Mouse (Mus musculus) hindbrain, embryonic 11.5 days (tissue): ENCODE results near the gene Mrpl43. TPM values are rescaled to one million over a fixed set of nuclear protein-coding genes. Genes with fewer than 3 reads are reported as not detected.
A peak's percentile ranks its signal among the peaks of the same experiment; 100 is the strongest.

Source experiments
- ATAC-seq: fragments of 200-750 bp; cut with Nextera tagmentation; 2 replicates; pipeline ENCODE4 v1.8.0; 2017; ENCODE audit warnings: mild to moderate bottlenecking, moderate TSS enrichment, moderate library complexity; ENCODE audit not compliant: low FRiP score
- DNase-seq: peaks from one replicate; pipeline ENCODE4 v3.0.0-alpha.2; 2015; ENCODE audit warnings: low spot score
- H3K27ac ChIP-seq: fragments of 300-500 bp; sonication (generic); 2 replicates; pipeline ENCODE4 v1.5.1; 2014; ENCODE audit warnings: mild to moderate bottlenecking, low read depth, low read length
- H3K27me3 ChIP-seq: fragments of 300-500 bp; sonication (generic); 2 replicates; pipeline ENCODE4 v1.6.1; 2014; ENCODE audit warnings: mild to moderate bottlenecking, low read length, moderate library complexity, mixed read lengths; ENCODE audit not compliant: control insufficient read depth, insufficient read depth
- H3K36me3 ChIP-seq: fragments of 300-500 bp; sonication (generic); 2 replicates; pipeline ENCODE4 v1.6.1; 2014; ENCODE audit warnings: mild to moderate bottlenecking, low read length, moderate library complexity, mixed read lengths; ENCODE audit not compliant: control insufficient read depth, insufficient read depth
- H3K4me1 ChIP-seq: fragments of 300-500 bp; sonication (generic); replicated peaks from 2 replicates; pipeline ENCODE4 v1.6.1; 2014; ENCODE audit warnings: low read length, mixed read lengths; ENCODE audit not compliant: control insufficient read depth, insufficient read depth
- H3K4me2 ChIP-seq: fragments of 300-500 bp; sonication (generic); replicated peaks from 2 replicates; pipeline ENCODE4 v1.6.1; 2014; ENCODE audit warnings: mild to moderate bottlenecking, low read depth, low read length
- H3K4me3 ChIP-seq: fragments of 300-500 bp; sonication (generic); 2 replicates; pipeline ENCODE4 v1.5.1; 2014; ENCODE audit warnings: low read depth, low read length
- H3K9ac ChIP-seq: fragments of 300-500 bp; sonication (generic); 2 replicates; pipeline ENCODE4 v1.6.1; 2014; ENCODE audit warnings: low read depth, low read length
- H3K9me3 ChIP-seq: fragments of 300-500 bp; sonication (generic); 2 replicates; pipeline ENCODE4 v1.6.1; 2016; ENCODE audit warnings: low read length; ENCODE audit not compliant: control insufficient read depth
- whole genome bisulfite sequencing: fragments of 180-500 bp; shearing (Covaris S2); extraction: QIAGEN DNeasy Blood & Tissue Kit; methylation state at CpG from one replicate; pipeline ENCODE4 v1.1.7; 2014; 5-methylcytosine and 5-hydroxymethylcytosine counted together
- polyA plus RNA-seq: library from polyadenylated mRNA; unstranded; fragments of >200 nt; fragmentation: Nextera tagmentation; extraction: Ambion mirVana; gene quantifications from 2 replicates; pipeline ENCODE4 v1.2.1, GENCODE M21; 2014

Mrpl43 gene
- polyA plus RNA-seq, 1 experiment from 2014 or later, result 75.0 TPM

DNA sequence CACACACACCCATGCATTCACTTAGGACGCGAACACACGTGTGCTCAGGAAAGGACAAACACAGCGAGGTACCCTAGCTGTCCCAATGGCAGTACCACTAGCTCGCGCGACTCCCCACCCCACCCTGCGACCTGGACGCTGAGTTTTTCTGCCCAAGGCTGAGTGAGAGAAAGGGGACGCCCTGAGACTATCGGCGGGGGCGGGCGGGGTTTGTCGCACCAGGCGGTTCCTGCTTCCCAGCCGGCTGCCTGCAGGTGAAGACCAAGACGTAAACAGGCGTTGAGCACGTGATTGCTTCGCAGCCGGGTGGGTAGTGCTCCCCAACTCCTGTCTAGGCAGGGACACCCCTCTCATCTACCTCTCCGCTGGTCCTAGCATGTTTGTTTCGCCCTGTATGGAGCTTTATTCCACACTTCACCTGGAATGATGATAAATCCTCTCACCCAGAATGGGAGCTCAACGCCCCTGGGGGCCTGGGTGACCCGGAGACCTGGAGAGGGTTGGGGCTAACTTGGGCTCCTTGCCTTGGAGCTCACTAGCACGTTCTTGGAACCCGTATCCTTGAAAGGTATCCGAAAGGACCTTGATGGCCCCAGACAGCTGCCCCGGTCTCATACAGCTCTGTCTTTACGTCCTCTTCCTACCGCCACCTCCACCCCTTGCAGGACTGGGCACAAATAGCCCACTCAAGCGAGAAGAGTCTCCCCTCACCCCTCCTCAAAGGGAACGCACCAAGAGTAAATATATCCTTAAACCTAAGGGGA, 9.5 kb upstream of the Mrpl43 start:
- peak overlapping the region; percentile 54 for H3K9ac ChIP-seq
- peak; percentile 56 for DNase-seq
- no peaks in the 10 kb centered on the region for H3K9me3 ChIP-seq
- no peaks in the 10 kb centered on the region for H3K27me3 ChIP-seq
- peak overlapping the region; percentile 71 for H3K4me2 ChIP-seq
- peak overlapping the region; percentile 97 for H3K27ac ChIP-seq
- peak; percentile 36 for ATAC-seq
- peak overlapping the region; percentile 69 for H3K4me3 ChIP-seq
- peaks cover 10% of the 10 kb centered on the region for H3K4me1 ChIP-seq
- under 1% methylated on average over 32 of the region's 34 CpGs for WGBS
- H3K36me3 ChIP-seq, result peaks cover 2% of the 10 kb centered on the region; the same call in 1 of the 2 replicates

DNA sequence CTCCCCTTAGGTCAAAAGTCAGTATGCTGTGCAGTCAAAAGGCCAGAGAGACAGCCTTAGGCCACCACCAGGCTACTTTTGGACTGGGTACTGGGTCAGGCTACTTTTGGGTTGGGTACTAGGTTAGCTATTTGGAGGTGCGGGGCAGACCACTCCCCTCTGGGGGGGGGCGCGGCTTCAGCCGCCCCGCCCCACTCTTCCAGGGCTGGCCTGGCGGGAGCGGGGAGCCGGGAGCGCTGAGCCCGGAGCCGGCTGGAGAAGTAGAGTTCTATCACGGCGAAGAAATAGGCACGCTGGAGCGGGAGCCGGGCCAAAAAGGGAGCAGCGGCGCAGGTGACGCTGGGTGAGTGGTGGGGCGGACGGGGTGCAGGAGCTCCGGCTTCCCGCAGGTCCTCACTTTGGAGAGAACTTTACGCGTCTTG, 8.8 kb upstream of the Mrpl43 start:
- peaks cover 10% of the 10 kb centered on the region for H3K4me1 ChIP-seq
- under 1% methylated on average over 22 of the region's 25 CpGs for WGBS

DNA sequence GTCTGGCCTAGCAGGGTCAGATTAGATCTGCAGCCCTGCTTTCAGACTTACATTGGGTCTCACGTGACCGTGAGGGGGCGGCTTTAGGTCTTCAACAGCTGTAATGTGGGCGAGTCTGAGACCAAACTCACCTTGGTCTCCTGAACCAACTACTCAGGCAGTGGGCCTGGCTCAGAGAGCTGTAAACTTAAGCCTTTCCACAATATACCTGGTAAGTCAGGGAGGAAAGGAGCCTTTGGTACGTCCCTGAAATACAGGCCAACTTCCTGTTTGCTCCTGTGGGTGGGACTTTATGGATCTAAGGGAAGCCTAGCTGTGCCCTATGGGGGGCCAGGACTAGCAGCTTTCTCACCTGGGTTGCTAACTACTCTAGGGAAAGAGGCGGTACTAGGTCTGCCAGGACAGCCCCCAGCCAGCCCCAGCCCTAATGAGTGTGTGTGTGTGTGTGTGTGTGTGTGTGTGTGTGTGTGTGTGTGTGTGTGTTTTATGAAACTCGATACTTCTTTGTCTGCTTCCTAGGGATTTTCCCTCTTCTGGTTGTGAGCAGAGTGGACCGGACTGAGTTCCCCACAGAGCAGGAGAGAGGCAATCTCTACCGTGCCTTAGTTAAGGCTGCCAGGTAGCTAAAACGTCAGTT, 8.2 kb upstream of the Mrpl43 start, which contains the start of gene Lzts2:
Gene Lzts2, plus strand, starts transcription at position 80 of the 637 bp plus-strand sequence.
- WGBS, result 13% methylated on average over 10 of the region's 10 CpGs
- Histone ChIP-seq H3K4me2 (peak within 1 kb of the TSS; percentile 71), H3K27me3 (no peaks in the 10 kb centered on the region), H3K4me3 (peak within 1 kb of the TSS; percentile 69), H3K36me3 (peaks cover 6% of the 10 kb centered on the region; the same call in 1 of the 2 replicates), H3K4me1 (peaks cover 10% of the 10 kb centered on the region), H3K27ac (no peak within 1 kb of the TSS), H3K9ac (peak within 1 kb of the TSS; percentile 54; the same call in 1 of the 2 replicates), H3K9me3 (no peaks in the 10 kb centered on the region)
- DNase-seq, result peak; percentile 35
- no peak for ATAC-seq

More for the DNA sequence above, 8.8 kb upstream of the Mrpl43 start:
- H3K9me3 ChIP-seq, result no peaks in the 10 kb centered on the region
- peak overlapping the region; percentile 54; the same call in 1 of the 2 replicates for H3K9ac ChIP-seq
- H3K4me3 ChIP-seq, result peak overlapping the region; percentile 69
- peaks cover 6% of the 10 kb centered on the region; the same call in 1 of the 2 replicates for H3K36me3 ChIP-seq
- peak; percentile 58 for DNase-seq
- H3K4me2 ChIP-seq, result peak overlapping the region; percentile 71
- no peaks in the 10 kb centered on the region for H3K27me3 ChIP-seq
- no peak overlapping the region for H3K27ac ChIP-seq
- ATAC-seq, result no peak

DNA sequence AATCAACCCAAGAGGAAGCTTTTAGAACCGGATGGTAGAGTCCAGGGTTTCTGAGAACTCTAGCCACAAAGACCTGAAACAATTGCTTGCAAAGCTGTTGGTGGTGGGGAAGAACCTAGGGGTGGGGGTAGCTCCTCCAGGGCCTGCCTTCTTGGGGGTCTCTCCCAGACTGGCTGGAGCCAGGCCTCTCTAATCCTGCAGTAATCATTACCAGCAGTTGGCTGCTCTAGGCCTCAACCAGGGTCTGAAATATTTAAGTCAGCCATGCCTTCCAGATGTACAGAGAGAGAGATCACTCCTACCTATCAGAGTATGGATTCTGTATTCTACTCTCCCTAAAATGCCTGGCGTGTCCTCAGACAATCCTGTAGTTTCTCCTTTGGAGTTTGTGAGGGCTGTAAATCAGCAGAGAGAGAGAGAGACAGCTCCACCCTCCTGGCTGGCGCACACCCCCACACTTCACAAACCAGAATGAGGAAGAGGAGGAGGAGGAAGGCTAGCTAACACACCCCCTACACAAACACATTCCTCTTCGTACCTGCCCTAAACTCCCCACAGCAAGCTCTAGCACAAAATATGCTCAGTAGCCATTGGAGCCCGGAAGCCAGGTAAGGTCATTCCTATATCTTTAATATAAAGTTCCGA, 7.5 kb upstream of the Mrpl43 start:
- no peak overlapping the region for H3K4me3 ChIP-seq
- WGBS, result 64% methylated on average over 6 of the region's 6 CpGs
- ATAC-seq, result no peak
- peaks cover 10% of the 10 kb centered on the region; the same call in 1 of the 2 replicates for H3K4me1 ChIP-seq
- no peaks in the 10 kb centered on the region for H3K9me3 ChIP-seq
- no peaks in the 10 kb centered on the region for H3K27me3 ChIP-seq
- DNase-seq, result no peak
- no peak overlapping the region for H3K9ac ChIP-seq
- H3K27ac ChIP-seq, result no peak overlapping the region
- H3K4me2 ChIP-seq, result no peak overlapping the region
- H3K36me3 ChIP-seq, result peaks cover 6% of the 10 kb centered on the region; the same call in 1 of the 2 replicates

DNA sequence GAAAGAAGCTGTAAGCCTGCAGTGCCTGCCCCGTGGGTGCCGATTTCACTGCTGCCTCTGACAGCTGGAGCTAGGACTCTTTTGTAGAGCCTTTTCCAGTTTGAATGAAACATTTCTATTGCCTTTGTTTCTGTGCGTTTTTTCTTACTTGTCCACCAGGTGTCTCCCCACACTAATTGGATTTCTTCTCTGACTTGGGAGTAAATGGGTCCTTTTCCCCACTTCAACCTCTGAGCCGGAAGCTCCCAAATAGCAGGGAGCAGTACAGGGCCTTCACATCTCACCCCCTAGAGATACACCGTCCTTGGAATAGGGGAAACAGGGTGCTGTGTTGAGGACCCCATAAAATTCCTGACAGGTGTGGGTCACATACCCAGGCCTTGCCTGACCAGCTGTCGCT, 6.4 kb upstream of the Mrpl43 start:
- 46% methylated on average over 6 of the region's 6 CpGs for WGBS
- ATAC-seq (no peak), DNase-seq (peak; percentile 50)
- Histone ChIP-seq H3K27ac (peak overlapping the region; percentile 59), H3K4me3 (no peak overlapping the region), H3K4me2 (no peak overlapping the region), H3K4me1 (peaks cover 10% of the 10 kb centered on the region; the same call in 1 of the 2 replicates), H3K27me3 (no peaks in the 10 kb centered on the region), H3K9me3 (no peaks in the 10 kb centered on the region), H3K36me3 (peaks cover 6% of the 10 kb centered on the region; the same call in 1 of the 2 replicates), H3K9ac (0 out of 2 replicates have a peak overlapping the region, but pooled peaks have one; percentile 36)

DNA sequence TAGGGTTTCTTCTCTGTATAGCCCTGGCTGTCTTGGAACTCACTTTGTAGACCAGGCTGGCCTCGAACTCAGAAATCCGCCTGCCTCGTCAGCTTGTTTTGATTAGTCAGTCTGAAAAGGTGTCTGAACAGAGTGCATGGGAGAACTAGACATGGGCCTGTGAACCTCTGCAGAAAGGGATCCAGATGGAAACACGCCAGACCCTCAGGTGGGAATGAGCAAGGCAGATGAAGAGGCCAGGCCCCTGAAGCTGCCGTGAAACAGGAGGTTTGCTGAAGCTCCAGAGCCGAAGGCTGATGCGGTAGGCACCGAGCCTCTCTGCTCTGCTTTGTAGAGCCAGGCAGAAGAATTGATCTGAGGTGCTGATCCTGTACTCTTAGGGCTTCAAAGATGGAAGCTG, 6.0 kb upstream of the Mrpl43 start:
- 87% methylated on average over 8 of the region's 8 CpGs for WGBS
- DNase-seq (no peak), ATAC-seq (no peak)
- Histone ChIP-seq H3K4me1 (peaks cover 10% of the 10 kb centered on the region; the same call in 1 of the 2 replicates), H3K9ac (0 out of 2 replicates have a peak overlapping the region, but pooled peaks have one; percentile 36), H3K36me3 (peaks cover 6% of the 10 kb centered on the region; the same call in 1 of the 2 replicates), H3K4me2 (no peak overlapping the region), H3K27ac (peak overlapping the region; percentile 59), H3K9me3 (no peaks in the 10 kb centered on the region), H3K27me3 (no peaks in the 10 kb centered on the region), H3K4me3 (no peak overlapping the region)

DNA sequence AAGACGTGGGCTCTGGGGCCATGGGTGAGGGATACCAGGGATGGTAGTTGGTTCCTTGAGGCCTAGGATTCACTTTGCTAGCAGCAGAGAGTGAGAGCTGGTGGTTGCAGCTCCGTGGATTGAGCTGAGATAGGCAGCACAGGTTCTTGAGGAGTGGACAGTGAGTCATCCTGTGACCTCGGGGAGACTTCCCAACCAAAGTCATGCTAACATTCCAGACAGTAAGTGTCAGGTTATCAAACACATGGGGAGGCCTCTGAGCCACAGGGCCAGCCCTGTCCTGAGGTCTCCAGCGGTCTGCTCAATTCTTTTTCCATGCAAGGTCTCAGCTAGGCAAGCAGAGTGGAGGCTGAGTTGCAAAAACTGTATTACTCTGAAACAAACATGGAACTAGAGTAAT, 4.4 kb upstream of the Mrpl43 start:
- H3K4me1 ChIP-seq, result peaks cover 7% of the 10 kb centered on the region; the same call in 1 of the 2 replicates
- ATAC-seq (no peak), DNase-seq (no peak)
- H3K4me2 ChIP-seq, result no peak overlapping the region
- H3K9ac ChIP-seq, result no peak overlapping the region
- H3K4me3 ChIP-seq, result no peak overlapping the region
- peaks cover 6% of the 10 kb centered on the region; the same call in 1 of the 2 replicates for H3K36me3 ChIP-seq
- no peak overlapping the region for H3K27ac ChIP-seq
- WGBS, result 87% methylated on average over 4 of the region's 4 CpGs
- H3K27me3 ChIP-seq, result no peaks in the 10 kb centered on the region
- H3K9me3 ChIP-seq, result no peaks in the 10 kb centered on the region

DNA sequence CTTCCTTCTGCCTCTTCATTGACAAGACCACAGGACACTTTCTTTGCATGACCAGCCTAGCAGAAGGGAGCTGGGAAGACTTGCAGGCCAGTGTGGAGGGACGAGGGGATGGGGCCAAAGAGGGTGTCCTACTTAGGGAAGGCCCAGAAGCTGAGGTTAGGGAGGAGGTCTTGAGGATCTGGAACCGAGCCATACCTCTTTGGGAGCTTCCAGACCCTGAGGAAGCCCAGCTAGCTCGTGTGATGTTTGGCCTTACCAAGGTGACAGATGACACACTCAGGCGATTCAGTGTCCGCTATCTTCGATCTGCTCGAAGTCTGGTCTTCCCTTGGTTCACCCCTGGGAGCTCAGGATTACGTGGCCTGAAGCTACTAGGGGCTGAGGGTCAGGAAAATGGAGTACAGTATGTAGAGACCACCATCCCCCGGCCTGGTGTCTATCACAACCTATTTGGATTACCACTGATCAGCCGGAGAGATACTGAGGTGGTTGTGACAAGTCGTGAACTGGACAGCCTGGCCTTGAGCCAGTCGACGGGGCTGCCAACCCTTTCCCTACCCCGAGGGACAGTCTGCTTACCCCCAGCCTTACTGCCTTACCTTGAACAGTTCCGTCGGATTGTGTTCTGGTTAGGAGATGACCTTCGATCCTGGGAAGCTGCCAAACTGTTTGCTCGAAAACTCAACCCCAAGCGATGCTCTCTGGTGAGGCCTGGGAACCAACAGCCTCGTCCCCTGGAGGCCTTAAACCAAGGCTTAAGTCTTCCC, 1.4 kb upstream of the Mrpl43 start:
- WGBS, result 91% methylated on average over 20 of the region's 20 CpGs
- Histone ChIP-seq H3K27me3 (no peaks in the 10 kb centered on the region), H3K4me1 (peaks cover 4% of the 10 kb centered on the region; the same call in 1 of the 2 replicates), H3K4me3 (peak overlapping the region; percentile 99; the same call in 1 of the 2 replicates), H3K4me2 (peak overlapping the region; percentile 88), H3K9me3 (no peaks in the 10 kb centered on the region), H3K36me3 (peaks cover 6% of the 10 kb centered on the region; the same call in 1 of the 2 replicates), H3K27ac (no peak overlapping the region), H3K9ac (peak overlapping the region; percentile 67; the same call in 1 of the 2 replicates)
- no peak for ATAC-seq
- no peak for DNase-seq
